Mouse (Mus musculus): ENCODE measurements around the gene Poln. TPM values are rescaled to one million over a fixed set of nuclear protein-coding genes. Genes with fewer than 3 reads are reported as not detected.

The Poln gene
- polyA plus RNA-seq, 1 experiment, result 0.75 TPM

GRCm38 (mm10) chr5:34097333-34097732 lies 71.9 kb downstream of the Poln start:
- peak; percentile 74 for DNase-seq (ENCODE audit: low read depth)
- TF ChIP-seq POLR2A (IDR thresholded peaks at IDR 0.05; ENCODE audit: borderline replicate concordance, extremely low read depth, insufficient read depth, insufficient read length, poor library complexity, severe bottlenecking), result no peak
- TF ChIP-seq CTCF (IDR thresholded peaks at IDR 0.05; ENCODE audit: borderline replicate concordance, extremely low read depth, insufficient read depth, insufficient read length), result peak; percentile 58; the same call in 1 of the 2 replicates

GRCm38 (mm10) chr5:34093021-34093420 lies 76.2 kb downstream of the Poln start:
- TF ChIP-seq POLR2A (IDR thresholded peaks at IDR 0.05; ENCODE audit: borderline replicate concordance, extremely low read depth, insufficient read depth, insufficient read length, poor library complexity, severe bottlenecking), result no peak
- no peak for TF ChIP-seq CTCF (IDR thresholded peaks at IDR 0.05; ENCODE audit: borderline replicate concordance, extremely low read depth, insufficient read depth, insufficient read length)

GRCm38 (mm10) chr5:34032520-34032919 lies 136.7 kb downstream of the Poln start:
- no peak for DNase-seq (ENCODE audit: low read depth)
- TF ChIP-seq POLR2A (IDR thresholded peaks at IDR 0.05; ENCODE audit: borderline replicate concordance, extremely low read depth, insufficient read depth, insufficient read length, poor library complexity, severe bottlenecking), result no peak
- TF ChIP-seq CTCF (IDR thresholded peaks at IDR 0.05; ENCODE audit: borderline replicate concordance, extremely low read depth, insufficient read depth, insufficient read length), result no peak

More at GRCm38 (mm10) chr5:34093021-34093420, 76.2 kb downstream of the Poln start:
- DNase-seq (ENCODE audit: low read depth), result no peak

GRCm38 (mm10) chr5:34031022-34031421 lies 138.2 kb downstream of the Poln start:
- peak; percentile 1 for DNase-seq (ENCODE audit: low read depth)
- TF ChIP-seq POLR2A (IDR thresholded peaks at IDR 0.05; ENCODE audit: borderline replicate concordance, extremely low read depth, insufficient read depth, insufficient read length, poor library complexity, severe bottlenecking) (no peak), CTCF (IDR thresholded peaks at IDR 0.05; ENCODE audit: borderline replicate concordance, extremely low read depth, insufficient read depth, insufficient read length) (no peak)

GRCm38 (mm10) chr5:34030101-34030500 lies 139.1 kb downstream of the Poln start:
- TF ChIP-seq POLR2A (IDR thresholded peaks at IDR 0.05; ENCODE audit: borderline replicate concordance, extremely low read depth, insufficient read depth, insufficient read length, poor library complexity, severe bottlenecking), result no peak
- DNase-seq (ENCODE audit: low read depth), result peak; percentile 3

- TF ChIP-seq CTCF (IDR thresholded peaks at IDR 0.05; ENCODE audit: borderline replicate concordance, extremely low read depth, insufficient read depth, insufficient read length), result no peak
- TF ChIP-seq POLR2A (IDR thresholded peaks at IDR 0.05; ENCODE audit: borderline replicate concordance, extremely low read depth, insufficient read depth, insufficient read length, poor library complexity, severe bottlenecking), result no peak
- no peak for DNase-seq (ENCODE audit: low read depth)
These were observed 150.3 kb downstream of the Poln start for GRCm38 (mm10) chr5:34018968-34019367.

GRCm38 (mm10) chr5:34014652-34015051 lies 154.6 kb downstream of the Poln start:
- DNase-seq (ENCODE audit: low read depth), result no peak
- TF ChIP-seq CTCF (IDR thresholded peaks at IDR 0.05; ENCODE audit: borderline replicate concordance, extremely low read depth, insufficient read depth, insufficient read length) (peak; percentile 43; the same call in 1 of the 2 replicates), POLR2A (IDR thresholded peaks at IDR 0.05; ENCODE audit: borderline replicate concordance, extremely low read depth, insufficient read depth, insufficient read length, poor library complexity, severe bottlenecking) (no peak)

GRCm38 (mm10) chr5:34007392-34007941 lies 161.8 kb downstream of the Poln start:
- TF ChIP-seq CTCF (IDR thresholded peaks at IDR 0.05; ENCODE audit: borderline replicate concordance, extremely low read depth, insufficient read depth, insufficient read length) (no peak), POLR2A (IDR thresholded peaks at IDR 0.05; ENCODE audit: borderline replicate concordance, extremely low read depth, insufficient read depth, insufficient read length, poor library complexity, severe bottlenecking) (no peak)
- no peak for DNase-seq (ENCODE audit: low read depth)

GRCm38 (mm10) chr5:34006832-34007231 lies 162.4 kb downstream of the Poln start:
- no peak for DNase-seq (ENCODE audit: low read depth)
- no peak for TF ChIP-seq CTCF (IDR thresholded peaks at IDR 0.05; ENCODE audit: borderline replicate concordance, extremely low read depth, insufficient read depth, insufficient read length)
- no peak for TF ChIP-seq POLR2A (IDR thresholded peaks at IDR 0.05; ENCODE audit: borderline replicate concordance, extremely low read depth, insufficient read depth, insufficient read length, poor library complexity, severe bottlenecking)

GRCm38 (mm10) chr5:34004618-34005017 lies 164.6 kb downstream of the Poln start:
- DNase-seq (ENCODE audit: low read depth), result no peak
- TF ChIP-seq POLR2A (IDR thresholded peaks at IDR 0.05; ENCODE audit: borderline replicate concordance, extremely low read depth, insufficient read depth, insufficient read length, poor library complexity, severe bottlenecking), result no peak
- TF ChIP-seq CTCF (IDR thresholded peaks at IDR 0.05; ENCODE audit: borderline replicate concordance, extremely low read depth, insufficient read depth, insufficient read length), result no peak

GRCm38 (mm10) chr5:34002636-34003035 lies 166.6 kb downstream of the Poln start:
- peak; percentile 68 for DNase-seq (ENCODE audit: low read depth)
- TF ChIP-seq POLR2A (IDR thresholded peaks at IDR 0.05; ENCODE audit: borderline replicate concordance, extremely low read depth, insufficient read depth, insufficient read length, poor library complexity, severe bottlenecking) (no peak), CTCF (IDR thresholded peaks at IDR 0.05; ENCODE audit: borderline replicate concordance, extremely low read depth, insufficient read depth, insufficient read length) (no peak)

GRCm38 (mm10) chr5:34001401-34001800 lies 167.8 kb downstream of the Poln start:
- TF ChIP-seq CTCF (IDR thresholded peaks at IDR 0.05; ENCODE audit: borderline replicate concordance, extremely low read depth, insufficient read depth, insufficient read length), result no peak
- no peak for TF ChIP-seq POLR2A (IDR thresholded peaks at IDR 0.05; ENCODE audit: borderline replicate concordance, extremely low read depth, insufficient read depth, insufficient read length, poor library complexity, severe bottlenecking)
- DNase-seq (ENCODE audit: low read depth), result no peak
